Mouse (Mus musculus) stomach, postnatal 0 days (tissue): ENCODE measurements at regions not wholly inside any gene's neighbourhood (a gene's known extent, or its start where the extent isn't known, plus 50 kb on each side); places are given as distances from the start of the nearest gene placed in this dataset.

Experiments
- CTCF ChIP-seq: IDR thresholded peaks from 2 replicates; pipeline ENCODE4 v1.5.1; 2016; ENCODE audit warnings: antibody characterized with exemption, low read depth, mild to moderate bottlenecking, moderate library complexity
- EP300 ChIP-seq: optimal IDR thresholded peaks from 2 replicates; pipeline ENCODE3; 2016; ENCODE audit warnings: antibody characterized with exemption

DNA sequence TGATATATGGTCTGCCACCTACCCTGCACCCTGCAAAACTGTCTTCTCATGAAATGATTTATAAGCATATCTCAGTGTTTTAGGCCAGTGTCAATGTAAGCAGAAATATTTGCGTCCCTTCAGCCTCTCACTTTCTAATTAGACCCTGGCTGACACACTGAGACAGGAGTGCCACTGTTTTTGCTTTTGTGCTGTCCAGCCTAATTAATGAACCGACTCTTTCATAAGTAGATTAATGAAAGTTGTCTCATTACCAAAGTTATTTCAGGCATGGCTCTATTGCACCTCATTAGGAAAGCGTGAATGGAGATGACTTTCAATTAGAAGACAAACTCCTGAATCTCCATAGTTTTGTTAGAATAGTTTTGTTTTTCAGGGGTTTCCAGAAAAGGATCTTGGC lies 192.3 kb downstream of the Akain1 start:
- no peak for TF ChIP-seq EP300
- no peak for TF ChIP-seq CTCF
